Mouse (Mus musculus): ENCODE data around the gene Aifm1. TPM values are rescaled to one million over a fixed set of nuclear protein-coding genes. Genes with fewer than 3 reads are reported as not detected.
A peak's percentile ranks its signal among the peaks of the same experiment; 100 is the strongest.

Gene Aifm1
- total and polyA plus RNA-seq, 2 experiments: 31.4 to 90.0 TPM

GRCm38 (mm10) chrX:48435477-48435900, 77.9 kb downstream of the Aifm1 start:
- WGBS: 90% methylated on average over 9 of the region's 9 CpGs
- no peak for DNase-seq (ENCODE audit: extremely low read depth, low read depth, low spot score)
- H3K36me3 ChIP-seq (ENCODE audit: control insufficient read depth, insufficient read depth, low read length): no peaks in the 10 kb centered on the region
- no peak overlapping the region for H3K27ac ChIP-seq (replicated peaks; ENCODE audit: insufficient read depth, low read depth, low read length)
- no peak overlapping the region for H3K4me3 ChIP-seq (ENCODE audit: insufficient read depth, low read depth, low read length)
- H3K27me3 ChIP-seq (ENCODE audit: control insufficient read depth, insufficient read depth, low read length): no peaks in the 10 kb centered on the region
- no peak overlapping the region for H3K9ac ChIP-seq (ENCODE audit: low read depth, low read length)
- H3K79me2 ChIP-seq (ENCODE audit: control insufficient read depth, insufficient read depth, low read length): no peaks in the 10 kb centered on the region
- no peak for TF ChIP-seq CTCF (IDR thresholded peaks at IDR 0.05; ENCODE audit: low read depth, low read length)
- TF ChIP-seq POLR2A (IDR thresholded peaks at IDR 0.05; ENCODE audit: extremely low read depth, insufficient read depth, low read length): no peak
- H3K4me1 ChIP-seq (ENCODE audit: control insufficient read depth, insufficient read depth, low read length): no peaks in the 10 kb centered on the region; the same call in 1 of the 2 replicates

GRCm38 (mm10) chrX:48434251-48434650, 79.1 kb downstream of the Aifm1 start:
- no peak for DNase-seq (ENCODE audit: extremely low read depth, low read depth, low spot score)
- H3K9ac ChIP-seq (ENCODE audit: low read depth, low read length): no peak overlapping the region
- WGBS: 100% methylated on average over 1 of the region's 1 CpGs
- H3K27me3 ChIP-seq (ENCODE audit: control insufficient read depth, insufficient read depth, low read length): no peaks in the 10 kb centered on the region
- H3K4me3 ChIP-seq (ENCODE audit: insufficient read depth, low read depth, low read length): no peak overlapping the region
- H3K4me1 ChIP-seq (ENCODE audit: control insufficient read depth, insufficient read depth, low read length): no peaks in the 10 kb centered on the region; the same call in 1 of the 2 replicates
- H3K27ac ChIP-seq (replicated peaks; ENCODE audit: insufficient read depth, low read depth, low read length): no peak overlapping the region
- no peaks in the 10 kb centered on the region for H3K79me2 ChIP-seq (ENCODE audit: control insufficient read depth, insufficient read depth, low read length)
- no peaks in the 10 kb centered on the region for H3K36me3 ChIP-seq (ENCODE audit: control insufficient read depth, insufficient read depth, low read length)
- TF ChIP-seq POLR2A (IDR thresholded peaks at IDR 0.05; ENCODE audit: extremely low read depth, insufficient read depth, low read length) (no peak), CTCF (IDR thresholded peaks at IDR 0.05; ENCODE audit: low read depth, low read length) (no peak)

GRCm38 (mm10) chrX:48433527-48433899, 79.8 kb downstream of the Aifm1 start:
- H3K4me3 ChIP-seq (ENCODE audit: insufficient read depth, low read depth, low read length): no peak overlapping the region
- H3K27me3 ChIP-seq (ENCODE audit: control insufficient read depth, insufficient read depth, low read length): no peaks in the 10 kb centered on the region
- no peak for DNase-seq (ENCODE audit: extremely low read depth, low read depth, low spot score)
- H3K36me3 ChIP-seq (ENCODE audit: control insufficient read depth, insufficient read depth, low read length): no peaks in the 10 kb centered on the region
- no peak overlapping the region for H3K27ac ChIP-seq (replicated peaks; ENCODE audit: insufficient read depth, low read depth, low read length)
- H3K9ac ChIP-seq (ENCODE audit: low read depth, low read length): no peak overlapping the region
- H3K79me2 ChIP-seq (ENCODE audit: control insufficient read depth, insufficient read depth, low read length): no peaks in the 10 kb centered on the region
- WGBS: 54% methylated on average over 6 of the region's 6 CpGs
- no peaks in the 10 kb centered on the region; the same call in 1 of the 2 replicates for H3K4me1 ChIP-seq (ENCODE audit: control insufficient read depth, insufficient read depth, low read length)
- TF ChIP-seq CTCF (IDR thresholded peaks at IDR 0.05; ENCODE audit: low read depth, low read length) (no peak), POLR2A (IDR thresholded peaks at IDR 0.05; ENCODE audit: extremely low read depth, insufficient read depth, low read length) (no peak)

GRCm38 (mm10) chrX:48432599-48433526, 80.5 kb downstream of the Aifm1 start:
- no peaks in the 10 kb centered on the region for H3K36me3 ChIP-seq (ENCODE audit: control insufficient read depth, insufficient read depth, low read length)
- peak overlapping the region; percentile 12; the same call in 1 of the 2 replicates for H3K27ac ChIP-seq (replicated peaks; ENCODE audit: insufficient read depth, low read depth, low read length)
- WGBS: 66% methylated on average over 15 of the region's 15 CpGs
- no peak overlapping the region for H3K9ac ChIP-seq (ENCODE audit: low read depth, low read length)
- TF ChIP-seq POLR2A (IDR thresholded peaks at IDR 0.05; ENCODE audit: extremely low read depth, insufficient read depth, low read length) (no peak), CTCF (IDR thresholded peaks at IDR 0.05; ENCODE audit: low read depth, low read length) (no peak)
- no peaks in the 10 kb centered on the region; the same call in 1 of the 2 replicates for H3K4me1 ChIP-seq (ENCODE audit: control insufficient read depth, insufficient read depth, low read length)
- H3K4me3 ChIP-seq (ENCODE audit: insufficient read depth, low read depth, low read length): no peak overlapping the region
- H3K27me3 ChIP-seq (ENCODE audit: control insufficient read depth, insufficient read depth, low read length): no peaks in the 10 kb centered on the region
- DNase-seq (ENCODE audit: extremely low read depth, low read depth, low spot score): no peak
- H3K79me2 ChIP-seq (ENCODE audit: control insufficient read depth, insufficient read depth, low read length): no peaks in the 10 kb centered on the region

GRCm38 (mm10) chrX:48429538-48429937, 83.8 kb downstream of the Aifm1 start:
- TF ChIP-seq POLR2A (IDR thresholded peaks at IDR 0.05; ENCODE audit: extremely low read depth, insufficient read depth, low read length) (no peak), CTCF (IDR thresholded peaks at IDR 0.05; ENCODE audit: low read depth, low read length) (no peak)
- DNase-seq (ENCODE audit: extremely low read depth, low read depth, low spot score): no peak

GRCm38 (mm10) chrX:48429100-48429499, 84.3 kb downstream of the Aifm1 start:
- Histone ChIP-seq H3K9ac (ENCODE audit: low read depth, low read length) (no peak overlapping the region), H3K27me3 (ENCODE audit: control insufficient read depth, insufficient read depth, low read length) (no peaks in the 10 kb centered on the region), H3K4me3 (ENCODE audit: insufficient read depth, low read depth, low read length) (no peak overlapping the region), H3K27ac (replicated peaks; ENCODE audit: insufficient read depth, low read depth, low read length) (no peak overlapping the region), H3K4me1 (ENCODE audit: control insufficient read depth, insufficient read depth, low read length) (peaks cover 3% of the 10 kb centered on the region; the same call in 1 of the 2 replicates), H3K79me2 (ENCODE audit: control insufficient read depth, insufficient read depth, low read length) (no peaks in the 10 kb centered on the region), H3K36me3 (ENCODE audit: control insufficient read depth, insufficient read depth, low read length) (no peaks in the 10 kb centered on the region)
- no peak for TF ChIP-seq POLR2A (IDR thresholded peaks at IDR 0.05; ENCODE audit: extremely low read depth, insufficient read depth, low read length)
- no peak for TF ChIP-seq CTCF (IDR thresholded peaks at IDR 0.05; ENCODE audit: low read depth, low read length)
- DNase-seq (ENCODE audit: extremely low read depth, low read depth, low spot score): no peak

More at GRCm38 (mm10) chrX:48429538-48429937, 83.8 kb downstream of the Aifm1 start:
- Histone ChIP-seq H3K36me3 (ENCODE audit: control insufficient read depth, insufficient read depth, low read length) (no peaks in the 10 kb centered on the region), H3K79me2 (ENCODE audit: control insufficient read depth, insufficient read depth, low read length) (no peaks in the 10 kb centered on the region), H3K27me3 (ENCODE audit: control insufficient read depth, insufficient read depth, low read length) (no peaks in the 10 kb centered on the region), H3K4me1 (ENCODE audit: control insufficient read depth, insufficient read depth, low read length) (peaks cover 3% of the 10 kb centered on the region; the same call in 1 of the 2 replicates), H3K4me3 (ENCODE audit: insufficient read depth, low read depth, low read length) (no peak overlapping the region), H3K27ac (replicated peaks; ENCODE audit: insufficient read depth, low read depth, low read length) (0 out of 2 replicates have a peak overlapping the region, but pooled peaks have one; percentile 21), H3K9ac (ENCODE audit: low read depth, low read length) (no peak overlapping the region)
- 60% methylated on average over 6 of the region's 6 CpGs for WGBS
